In genomic region chr14:120679072-120679471, GRCm38 (mm10) we compare ENCODE assay signal across 17 mouse cellular contexts.
DNase-seq lines count a peak whose midpoint lies in the region; ATAC-seq and TF ChIP-seq lines count a peak whose summit lies in the region.
"Had no signal": no experiment of that assay in that cellular context is flagged by ENCODE, and none has a peak within 500 bp of the region (broad histone marks: within the 10 kb centered on the region; RNA-seq: fewer than 3 reads in every experiment).

No protein-coding gene starts in this region.

- H3K4me3 ChIP-seq in forebrain, postnatal 0 days (ENCODE audit: low read depth, low read length) = no peak overlapping the region
- H3K4me3 ChIP-seq in forebrain, embryonic 10.5 days = no peak overlapping the region
- H3K4me3 ChIP-seq: embryonic facial prominence, embryonic 13.5 days; heart, adult 2 months had no signal

- H3K4me2 ChIP-seq in forebrain, postnatal 0 days (ENCODE audit: low read depth) = no peak overlapping the region
- H3K4me2 ChIP-seq: embryonic facial prominence, embryonic 13.5 days; hindbrain, embryonic 14.5 days had no signal

- H3K27me3 ChIP-seq in forebrain, postnatal 0 days (ENCODE audit: insufficient read depth, low read length) = no peaks in the 10 kb centered on the region
- no peaks in the 10 kb centered on the region for H3K27me3 ChIP-seq in forebrain, embryonic 10.5 days (ENCODE audit: poor library complexity, severe bottlenecking)
- H3K27me3 ChIP-seq: embryonic facial prominence, embryonic 13.5 days had no signal

- peak; percentile 24 for DNase-seq in forebrain, postnatal 0 days
- no peak for DNase-seq in forebrain, embryonic 10.5 days (ENCODE audit: extremely low spot score, low spot score)
- DNase-seq in layer of hippocampus, adult 9-11 months = peak; percentile 53
- no peak for DNase-seq in layer of hippocampus, postnatal 25 days (ENCODE audit: extremely low spot score in 1 of 2, low spot score in 1 of 2)
- peak; percentile 17 to 43 for DNase-seq in frontal cortex, postnatal 10 days (ENCODE audit: low spot score in 2 of 2)
- DNase-seq in right cerebral cortex, postnatal 14 days = peak; percentile 23
- DNase-seq in spleen, postnatal 14 days (ENCODE audit: low spot score in 2 of 2) = no peak
- DNase-seq: adrenal gland, postnatal 25 days; cerebellum, postnatal 25 days; heart, adult 2 months; kidney, adult 18-20 months; liver, postnatal 0 days; thymus, adult 2 months had no signal

- H3K9ac ChIP-seq in forebrain, postnatal 0 days = no peak overlapping the region
- H3K9ac ChIP-seq: embryonic facial prominence, embryonic 13.5 days; hindbrain, embryonic 14.5 days; liver, postnatal 0 days had no signal

- H3K4me1 ChIP-seq in forebrain, postnatal 0 days (ENCODE audit: insufficient read depth) = no peaks in the 10 kb centered on the region
- no peaks in the 10 kb centered on the region for H3K4me1 ChIP-seq in forebrain, embryonic 10.5 days
- H3K4me1 ChIP-seq: embryonic facial prominence, embryonic 13.5 days had no signal

- ATAC-seq in forebrain, postnatal 0 days = peak; percentile 54; the same call in 1 of the 2 replicates
- no peak for ATAC-seq in megakaryocyte, adult 5-6 weeks (ENCODE audit: poor library complexity, severe bottlenecking)
- ATAC-seq: liver, postnatal 0 days; midbrain, embryonic 16.5 days had no signal

- 60% methylated on average over 2 of the region's 2 CpGs for WGBS in forebrain, postnatal 0 days
- 67% methylated on average over 2 of the region's 2 CpGs for WGBS in forebrain, embryonic 10.5 days

- H3K36me3 ChIP-seq in forebrain, postnatal 0 days (ENCODE audit: insufficient read depth) = no peaks in the 10 kb centered on the region
- H3K36me3 ChIP-seq in forebrain, embryonic 10.5 days (replicated peaks) = no peaks in the 10 kb centered on the region
- H3K36me3 ChIP-seq: embryonic facial prominence, embryonic 13.5 days had no signal

- no peak overlapping the region for H3K27ac ChIP-seq in forebrain, postnatal 0 days (ENCODE audit: low read depth, low read length)
- no peak overlapping the region for H3K27ac ChIP-seq in forebrain, embryonic 10.5 days
- H3K27ac ChIP-seq: embryonic facial prominence, embryonic 13.5 days; heart, adult 2 months; hindbrain, embryonic 14.5 days had no signal

- no peaks in the 10 kb centered on the region for H3K9me3 ChIP-seq in forebrain, postnatal 0 days (ENCODE audit: low read length)
- H3K9me3 ChIP-seq in forebrain, embryonic 10.5 days = no peaks in the 10 kb centered on the region
- H3K9me3 ChIP-seq: embryonic facial prominence, embryonic 13.5 days had no signal

- peak; percentile 17; the same call in 1 of the 2 replicates for TF ChIP-seq CTCF in forebrain, postnatal 0 days (IDR thresholded peaks at IDR 0.05; ENCODE audit: low read depth)

Comparison
In these comparisons a context has a peak if more than half of its experiments do, and no peak if none do; other contexts are left out.
1. DNase-seq: peak in forebrain, postnatal 0 days (single experiment), layer of hippocampus, adult 9-11 months (single experiment), frontal cortex, postnatal 10 days (2 of 2) and right cerebral cortex, postnatal 14 days (single experiment); none in forebrain, embryonic 10.5 days (single experiment), layer of hippocampus, postnatal 25 days (0 of 2) and spleen, postnatal 14 days (0 of 2).